Mouse (Mus musculus): Measurements from ENCODE around the gene B4galnt1. TPM values are rescaled to one million over a fixed set of nuclear protein-coding genes. Genes with fewer than 3 reads are reported as not detected.

Gene B4galnt1
- total and polyA plus RNA-seq, 3 experiments, result 0.98 to 17.5 (median 2.3) TPM

DNA sequence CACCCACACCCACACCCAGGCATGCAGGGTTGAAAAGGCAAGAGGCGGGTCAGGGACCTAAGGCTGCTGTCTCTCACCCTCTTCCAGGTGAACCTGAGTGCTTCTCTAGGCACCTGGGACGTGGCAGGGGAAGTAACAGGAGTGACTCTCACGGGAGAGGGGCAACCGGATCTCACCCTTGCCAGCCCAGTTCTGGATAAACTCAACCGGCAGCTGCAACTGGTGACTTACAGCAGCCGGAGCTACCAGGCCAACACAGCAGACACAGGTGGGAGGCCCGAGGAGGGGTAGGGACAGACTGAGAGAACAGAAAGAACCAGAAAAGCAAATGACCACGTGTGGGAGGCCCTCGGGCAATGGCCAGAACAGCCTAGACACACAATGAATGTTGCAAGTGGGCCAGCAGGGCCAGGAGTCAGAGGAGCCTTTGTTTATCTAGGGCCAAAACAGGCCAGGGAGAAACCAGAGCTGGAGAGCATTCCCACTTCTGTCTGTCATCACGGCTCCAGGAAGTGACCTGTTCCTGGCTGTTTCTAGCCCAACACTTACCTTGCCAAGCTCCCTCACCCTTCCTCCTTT lies 2.7 kb downstream of the B4galnt1 start:
- Histone ChIP-seq H3K9me3 (replicated peaks; ENCODE audit: low read length) (peaks cover 23% of the 10 kb centered on the region), H3K36me3 (replicated peaks in 1 of 2; ENCODE audit: control insufficient read depth in 1 of 2, insufficient read depth in 1 of 2, low read length in 1 of 2) (peaks cover 0 to 14% of the 10 kb centered on the region in 2 experiments), H3K4me2 (ENCODE audit: insufficient read depth, low read depth, poor library complexity, severe bottlenecking) (no peak overlapping the region), H3K4me3 (replicated peaks in 1 of 3; ENCODE audit: low read depth in 2 of 3, low read length in 2 of 3, poor library complexity in 1 of 3) (no peak overlapping the region), H3K9ac (ENCODE audit: insufficient read depth, low read depth) (no peak overlapping the region), H3K79me2 (replicated peaks; ENCODE audit: control insufficient read depth, extremely low read depth, insufficient read depth, poor library complexity, severe bottlenecking) (no peaks in the 10 kb centered on the region; the same call in 1 of the 2 replicates), H3K27ac (ENCODE audit: insufficient read depth, low read depth) (no peak overlapping the region), H3K4me1 (ENCODE audit: control insufficient read depth in 1 of 2, insufficient read depth in 2 of 2) (peaks cover 10 to 21% of the 10 kb centered on the region in 2 experiments), H3K27me3 (replicated peaks) (peaks cover 9% of the 10 kb centered on the region)
- dilution Hi-C loops (cut with MboI; ENCODE audit: extremely low pct_ligation_motif_present, extremely low pct_unique_long_range_greater_than_20kb, low sequenced_read_pairs), result no loop called here
- no peak for DNase-seq (ENCODE audit: extremely low read depth)
- in situ Hi-C loops (cut with MboI; ENCODE audit: low pct_ligation_motif_present, low pct_unique_long_range_greater_than_20kb, low sequenced_read_pairs), result loop anchor here (5.0 kb wide), 1 partner anchor 40 kb away; no protein-coding TSS in a partner anchor
- TF ChIP-seq ELF1 (IDR thresholded peaks at IDR 0.05; ENCODE audit: low read depth, low read length), result no peak
- no peak for TF ChIP-seq RAD21 (IDR thresholded peaks at IDR 0.05; ENCODE audit: low read depth, low read length)
- no peak for TF ChIP-seq CHD1 (IDR thresholded peaks at IDR 0.05; ENCODE audit: low read depth, low read length)
- TF ChIP-seq CHD2 (IDR thresholded peaks at IDR 0.05; ENCODE audit: low read length), result no peak
- no peak for TF ChIP-seq E2F4 (IDR thresholded peaks at IDR 0.05; ENCODE audit: insufficient replicate concordance, low read depth, low read length)

- Histone ChIP-seq H3K4me3 (replicated peaks in 1 of 3; ENCODE audit: low read depth in 2 of 3, low read length in 2 of 3, poor library complexity in 1 of 3) (no peak overlapping the region), H3K4me2 (ENCODE audit: insufficient read depth, low read depth, poor library complexity, severe bottlenecking) (no peak overlapping the region), H3K79me2 (replicated peaks; ENCODE audit: control insufficient read depth, extremely low read depth, insufficient read depth, poor library complexity, severe bottlenecking) (no peaks in the 10 kb centered on the region; the same call in 1 of the 2 replicates), H3K9me3 (replicated peaks; ENCODE audit: low read length) (peaks cover 17% of the 10 kb centered on the region), H3K4me1 (ENCODE audit: control insufficient read depth in 1 of 2, insufficient read depth in 2 of 2) (peaks cover 6 to 16% of the 10 kb centered on the region in 2 experiments), H3K27ac (ENCODE audit: insufficient read depth, low read depth) (no peak overlapping the region), H3K27me3 (replicated peaks) (peaks cover 25% of the 10 kb centered on the region), H3K36me3 (replicated peaks in 1 of 2; ENCODE audit: control insufficient read depth in 1 of 2, insufficient read depth in 1 of 2, low read length in 1 of 2) (peaks cover 0 to 14% of the 10 kb centered on the region in 2 experiments), H3K9ac (ENCODE audit: insufficient read depth, low read depth) (no peak overlapping the region)
- TF ChIP-seq CTCF (conservative IDR thresholded peaks at IDR 0.05 in 1 of 2, IDR thresholded peaks at IDR 0.05 in 1 of 2; ENCODE audit: low read depth in 2 of 2, low read length in 2 of 2) (peak in 1 of 2 experiments; percentile 32; a peak in 1 of 4 replicates), BHLHE40 (IDR thresholded peaks at IDR 0.05; ENCODE audit: low read depth, low read length) (no peak), RAD21 (IDR thresholded peaks at IDR 0.05; ENCODE audit: low read depth, low read length) (no peak)
- no peak for DNase-seq (ENCODE audit: extremely low read depth)
- in situ Hi-C loops (cut with MboI; ENCODE audit: low pct_ligation_motif_present, low pct_unique_long_range_greater_than_20kb, low sequenced_read_pairs), result no loop called here
- dilution Hi-C loops (cut with MboI; ENCODE audit: extremely low pct_ligation_motif_present, extremely low pct_unique_long_range_greater_than_20kb, low sequenced_read_pairs), result no loop called here
Observed at GRCm38 (mm10) chr10:127170002-127170401, 5.0 kb downstream of the B4galnt1 start.

DNA sequence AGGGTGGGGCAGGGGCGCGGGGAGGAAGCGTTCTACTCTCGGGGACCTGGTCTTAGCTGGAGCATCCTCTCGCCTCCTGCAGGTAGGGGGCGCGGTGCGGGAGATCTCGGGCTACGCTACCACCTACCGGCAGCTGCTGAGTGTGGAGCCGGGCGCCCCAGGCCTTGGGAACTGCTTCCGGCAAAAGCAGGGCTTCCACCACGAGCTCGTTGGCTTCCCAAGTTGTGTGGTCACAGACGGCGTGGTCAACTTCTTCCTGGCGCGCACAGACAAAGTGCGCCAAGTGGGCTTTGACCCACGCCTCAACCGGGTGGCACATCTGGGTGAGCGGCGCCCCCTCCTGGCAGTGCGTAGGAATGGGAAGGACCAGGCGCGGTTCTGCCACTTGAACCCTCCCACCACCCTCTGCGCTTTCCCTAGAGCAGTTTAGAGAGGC lies 5.8 kb downstream of the B4galnt1 start:
- no peak overlapping the region for H3K27ac ChIP-seq (ENCODE audit: insufficient read depth, low read depth)
- TF ChIP-seq PAX5 (IDR thresholded peaks at IDR 0.05; ENCODE audit: low read length) (no peak), JUND (conservative IDR thresholded peaks at IDR 0.05; ENCODE audit: low read depth, low read length) (no peak), RCOR1 (conservative IDR thresholded peaks at IDR 0.05; ENCODE audit: low read depth, low read length) (no peak), CTCF (conservative IDR thresholded peaks at IDR 0.05 in 1 of 2, IDR thresholded peaks at IDR 0.05 in 1 of 2; ENCODE audit: low read depth in 2 of 2, low read length in 2 of 2) (peak; percentile 30 to 83), IRF4 (IDR thresholded peaks at IDR 0.05; ENCODE audit: low read depth, low read length) (no peak), ZMIZ1 (IDR thresholded peaks at IDR 0.05; ENCODE audit: low read depth, low read length) (no peak), BHLHE40 (IDR thresholded peaks at IDR 0.05; ENCODE audit: low read depth, low read length) (no peak), GABPA (IDR thresholded peaks at IDR 0.05; ENCODE audit: insufficient replicate concordance, low read depth, low read length) (no peak), NRF1 (IDR thresholded peaks at IDR 0.05; ENCODE audit: low read depth, low read length) (no peak), RAD21 (IDR thresholded peaks at IDR 0.05; ENCODE audit: low read depth, low read length) (peak; percentile 69), USF1 (IDR thresholded peaks at IDR 0.05; ENCODE audit: low read depth, low read length) (no peak), POLR2A (IDR thresholded peaks at IDR 0.05; ENCODE audit: low read depth, low read length) (0 out of 2 replicates have a peak, but pooled peaks have one; percentile 27), ZNF384 (IDR thresholded peaks at IDR 0.05; ENCODE audit: low read depth, low read length) (no peak), USF2 (conservative IDR thresholded peaks at IDR 0.05; ENCODE audit: low read depth, low read length) (no peak), POLR2AphosphoS2 (IDR thresholded peaks at IDR 0.05; ENCODE audit: low read depth, low read length) (no peak), SMC3 (IDR thresholded peaks at IDR 0.05; ENCODE audit: low read depth, low read length) (peak; percentile 44), E2F4 (IDR thresholded peaks at IDR 0.05; ENCODE audit: insufficient replicate concordance, low read depth, low read length) (no peak), MYC (IDR thresholded peaks at IDR 0.05; ENCODE audit: low read depth, low read length) (peak; percentile 28; the same call in 1 of the 2 replicates), MEF2A (IDR thresholded peaks at IDR 0.05; ENCODE audit: borderline replicate concordance, low read depth, low read length) (no peak), CHD2 (IDR thresholded peaks at IDR 0.05; ENCODE audit: low read length) (no peak), MXI1 (IDR thresholded peaks at IDR 0.05; ENCODE audit: low read depth, low read length) (no peak), MAFK (IDR thresholded peaks at IDR 0.05; ENCODE audit: insufficient replicate concordance, low read length) (no peak)

More for the DNA sequence above, 5.8 kb downstream of the B4galnt1 start:
- no peaks in the 10 kb centered on the region; the same call in 1 of the 2 replicates for H3K79me2 ChIP-seq (replicated peaks; ENCODE audit: control insufficient read depth, extremely low read depth, insufficient read depth, poor library complexity, severe bottlenecking)
- in situ Hi-C loops (cut with MboI; ENCODE audit: low pct_ligation_motif_present, low pct_unique_long_range_greater_than_20kb, low sequenced_read_pairs), result no loop called here
- dilution Hi-C loops (cut with MboI; ENCODE audit: extremely low pct_ligation_motif_present, extremely low pct_unique_long_range_greater_than_20kb, low sequenced_read_pairs), result no loop called here
- H3K4me1 ChIP-seq (ENCODE audit: control insufficient read depth in 1 of 2, insufficient read depth in 2 of 2), result peaks cover 6 to 16% of the 10 kb centered on the region in 2 experiments
- H3K9ac ChIP-seq (ENCODE audit: insufficient read depth, low read depth), result no peak overlapping the region
- H3K4me2 ChIP-seq (ENCODE audit: insufficient read depth, low read depth, poor library complexity, severe bottlenecking), result peak overlapping the region; percentile 46; the same call in 1 of the 2 replicates
- peaks cover 0 to 14% of the 10 kb centered on the region in 2 experiments for H3K36me3 ChIP-seq (replicated peaks in 1 of 2; ENCODE audit: control insufficient read depth in 1 of 2, insufficient read depth in 1 of 2, low read length in 1 of 2)
- DNase-seq (ENCODE audit: extremely low read depth), result peak; percentile 76
- H3K27me3 ChIP-seq (replicated peaks), result peaks cover 26% of the 10 kb centered on the region
- H3K4me3 ChIP-seq (replicated peaks in 1 of 3; ENCODE audit: low read depth in 2 of 3, low read length in 2 of 3, poor library complexity in 1 of 3), result peak overlapping the region; percentile 24 to 45 (median 38)
- H3K9me3 ChIP-seq (replicated peaks; ENCODE audit: low read length), result peaks cover 9% of the 10 kb centered on the region

Data from CH12.LX (cell line).